Mouse (Mus musculus) E14TG2a.4 (cell line): ENCODE results near the gene Lamtor4.

Source experiments
- CTCF ChIP-seq: conservative IDR thresholded peaks from 2 replicates; pipeline ENCODE4 v1.5.1; 2014; ENCODE audit warnings: low read length
- NANOG ChIP-seq: IDR thresholded peaks from 2 replicates; pipeline ENCODE4 v1.6.1; 2014; ENCODE audit warnings: borderline replicate concordance, low read length, mixed read lengths

GRCm38 (mm10) chr5:138262001-138262400, 6.7 kb downstream of the Lamtor4 start:
- TF ChIP-seq CTCF (no peak), NANOG (no peak)
